Mouse (Mus musculus) spleen, adult 2 months (tissue): ENCODE measurements around the gene Socs1.

Source experiments
- CTCF ChIP-seq: fragments of 200-500 bp; IDR thresholded peaks from 2 replicates; pipeline ENCODE4 v1.5.1; 2011; ENCODE audit warnings: mild to moderate bottlenecking, inconsistent platforms; ENCODE audit not compliant: insufficient read depth, insufficient read length, insufficient replicate concordance; ENCODE audit errors: extremely low read depth
- POLR2A ChIP-seq: fragments of 200-500 bp; IDR thresholded peaks from 2 replicates; pipeline ENCODE4 v1.6.1; 2011; ENCODE audit warnings: low read depth, low read length, inconsistent platforms

GRCm38 (mm10) chr16:10828461-10828805 is 43.1 kb upstream of the Socs1 start:
- TF ChIP-seq CTCF (no peak), POLR2A (no peak)
